Comparison of ENCODE assay signal across 16 mouse cellular contexts in genomic region chr10:86784126-86784675, GRCm38 (mm10). TPM values are rescaled to one million over a fixed set of nuclear protein-coding genes. Genes with fewer than 3 reads are reported as not detected.
"Had no signal": no experiment of that assay in that cellular context is flagged by ENCODE, and none has a peak within 500 bp of the region (broad histone marks: within the 10 kb centered on the region; RNA-seq: fewer than 3 reads in every experiment).

No protein-coding gene starts in this region.

- H3K36me3 ChIP-seq: limb, embryonic 10.5 days; midbrain, embryonic 10.5 days; neural tube, embryonic 13.5 days had no signal

- H3K9ac ChIP-seq: liver, embryonic 14.5 days; neural tube, embryonic 13.5 days had no signal

- H3K27ac ChIP-seq: left cerebral cortex, adult 2 months; limb, embryonic 10.5 days; liver, embryonic 14.5 days; midbrain, embryonic 10.5 days; neural tube, embryonic 13.5 days; stomach, postnatal 0 days had no signal

- DNase-seq: kidney, postnatal 10 days; kidney, postnatal 4 days; lung, adult 2 months; lung, postnatal 4 days; midbrain, embryonic 14.5 days; right cerebral cortex, postnatal 14 days; thymus, postnatal 4 days had no signal

- H3K4me3 ChIP-seq: left cerebral cortex, adult 2 months; limb, embryonic 10.5 days; midbrain, embryonic 10.5 days; neural tube, embryonic 13.5 days had no signal

RNA-seq across cellular contexts. Expression of gene Gm49358, which starts 20.4 kb away (rescaled TPM):
- total RNA-seq: megakaryocyte, adult 5-6 weeks had no signal
- polyA plus RNA-seq: limb, embryonic 10.5 days; liver, embryonic 14.5 days; lung, adult 2 months; lung, postnatal 0 days; midbrain, embryonic 10.5 days; neural tube, embryonic 13.5 days; spleen, adult 2 months; stomach, postnatal 0 days had no signal
